Mouse (Mus musculus) G1E (cell line): ENCODE data around the gene Gimap7.

Experiments used
- CTCF ChIP-seq: IDR thresholded peaks from 2 replicates; pipeline ENCODE4 v1.5.1; 2012; ENCODE audit warnings: low read depth, low read length, inconsistent platforms, mixed read lengths
- GATA2 ChIP-seq: IDR thresholded peaks from 2 replicates; pipeline ENCODE4 v1.6.1; 2012; ENCODE audit warnings: low read depth, low read length, inconsistent platforms, borderline replicate concordance

GRCm38 (mm10) chr6:48745490-48745889 lies 27.1 kb downstream of the Gimap7 start:
- TF ChIP-seq GATA2 = no peak
- no peak for TF ChIP-seq CTCF
